Mouse (Mus musculus) stomach, embryonic 15.5 days (tissue): ENCODE measurements at regions not wholly inside any gene's neighbourhood (a gene's known extent, or its start where the extent isn't known, plus 50 kb on each side); places are given as distances from the start of the nearest gene placed in this dataset.

ENCODE experiments used
- ATAC-seq: fragments of 200-750 bp; cut with Nextera tagmentation; 2 replicates; pipeline ENCODE4 v1.8.0; 2017; ENCODE audit warnings: low read depth, moderate number of reproducible peaks, moderate TSS enrichment; ENCODE audit not compliant: insufficient read depth, low FRiP score
- H3K27ac ChIP-seq: fragments of 300-500 bp; sonication (generic); 2 replicates; pipeline ENCODE4 v1.5.1; 2015; ENCODE audit warnings: mild to moderate bottlenecking, inconsistent platforms
- H3K27me3 ChIP-seq: fragments of 300-500 bp; sonication (generic); replicated peaks from 2 replicates; pipeline ENCODE4 v1.6.1; 2015; ENCODE audit warnings: inconsistent platforms
- H3K36me3 ChIP-seq: fragments of 300-500 bp; sonication (generic); 2 replicates; pipeline ENCODE4 v1.6.1; 2015; ENCODE audit warnings: inconsistent platforms
- H3K4me1 ChIP-seq: fragments of 300-500 bp; sonication (generic); 2 replicates; pipeline ENCODE4 v1.6.1; 2015; ENCODE audit warnings: inconsistent platforms
- H3K4me2 ChIP-seq: fragments of 300-500 bp; sonication (generic); 2 replicates; pipeline ENCODE4 v1.6.1; 2015; ENCODE audit warnings: mild to moderate bottlenecking, inconsistent platforms
- H3K4me3 ChIP-seq: fragments of 300-500 bp; sonication (generic); replicated peaks from 2 replicates; pipeline ENCODE4 v1.5.1; 2015; ENCODE audit warnings: inconsistent platforms
- H3K9ac ChIP-seq: fragments of 300-500 bp; sonication (generic); 2 replicates; pipeline ENCODE4 v1.6.1; 2015; ENCODE audit warnings: inconsistent platforms
- H3K9me3 ChIP-seq: fragments of 300-500 bp; sonication (generic); 2 replicates; pipeline ENCODE4 v1.6.1; 2016; ENCODE audit warnings: inconsistent platforms
- WGBS: fragments of 180-500 bp; shearing (Covaris S2); methylation state at CpG from one replicate; pipeline ENCODE4 v1.1.7; 2015; 5-methylcytosine and 5-hydroxymethylcytosine counted together

GRCm38 (mm10) chr13:111982796-111983460, 174.1 kb upstream of the Map3k1 start:
- peak; percentile 79 for ATAC-seq
- no peaks in the 10 kb centered on the region for H3K27me3 ChIP-seq
- H3K36me3 ChIP-seq, result no peaks in the 10 kb centered on the region
- peaks cover 20% of the 10 kb centered on the region for H3K4me1 ChIP-seq
- WGBS, result 64% methylated on average over 6 of the region's 6 CpGs
- H3K4me3 ChIP-seq, result no peak overlapping the region
- no peak overlapping the region for H3K9ac ChIP-seq
- H3K4me2 ChIP-seq, result no peak overlapping the region
- no peaks in the 10 kb centered on the region for H3K9me3 ChIP-seq
- H3K27ac ChIP-seq, result 0 out of 2 replicates have a peak overlapping the region, but pooled peaks have one; percentile 11

- ATAC-seq, result peak; percentile 33; the same call in 1 of the 2 replicates
- Histone ChIP-seq H3K27me3 (no peaks in the 10 kb centered on the region), H3K4me3 (no peak overlapping the region), H3K4me1 (peaks cover 11% of the 10 kb centered on the region), H3K36me3 (no peaks in the 10 kb centered on the region), H3K4me2 (no peak overlapping the region), H3K9me3 (no peaks in the 10 kb centered on the region), H3K27ac (no peak overlapping the region), H3K9ac (no peak overlapping the region)
- WGBS, result 46% methylated on average over 10 of the region's 10 CpGs
Measured at GRCm38 (mm10) chr13:111984081-111984574, 175.3 kb upstream of the Map3k1 start.

- Histone ChIP-seq H3K9me3 (no peaks in the 10 kb centered on the region), H3K36me3 (no peaks in the 10 kb centered on the region), H3K4me3 (no peak overlapping the region), H3K9ac (no peak overlapping the region), H3K27ac (no peak overlapping the region), H3K4me2 (no peak overlapping the region), H3K4me1 (no peaks in the 10 kb centered on the region), H3K27me3 (no peaks in the 10 kb centered on the region)
- ATAC-seq, result no peak
- 87% methylated on average over 5 of the region's 5 CpGs for WGBS
Measured at GRCm38 (mm10) chr13:111985406-111985805, 176.6 kb upstream of the Map3k1 start.

- H3K9me3 ChIP-seq, result no peaks in the 10 kb centered on the region
- H3K4me2 ChIP-seq, result no peak overlapping the region
- no peak overlapping the region for H3K9ac ChIP-seq
- no peak overlapping the region for H3K27ac ChIP-seq
- 80% methylated on average over 15 of the region's 15 CpGs for WGBS
- no peak overlapping the region for H3K4me3 ChIP-seq
- H3K36me3 ChIP-seq, result no peaks in the 10 kb centered on the region
- H3K4me1 ChIP-seq, result no peaks in the 10 kb centered on the region
- H3K27me3 ChIP-seq, result no peaks in the 10 kb centered on the region
- no peak for ATAC-seq
Measured at GRCm38 (mm10) chr13:111986681-111987080, 177.9 kb upstream of the Map3k1 start.

- Histone ChIP-seq H3K4me3 (no peak overlapping the region), H3K9me3 (no peaks in the 10 kb centered on the region), H3K4me2 (no peak overlapping the region), H3K4me1 (no peaks in the 10 kb centered on the region), H3K9ac (no peak overlapping the region), H3K27ac (no peak overlapping the region), H3K27me3 (no peaks in the 10 kb centered on the region), H3K36me3 (no peaks in the 10 kb centered on the region)
- WGBS, result 85% methylated on average over 3 of the region's 3 CpGs
- no peak for ATAC-seq
Measured at GRCm38 (mm10) chr13:111987420-111987819, 178.6 kb upstream of the Map3k1 start.

- ATAC-seq, result no peak
- 37% methylated on average over 11 of the region's 11 CpGs for WGBS
- Histone ChIP-seq H3K4me2 (no peak overlapping the region), H3K36me3 (no peaks in the 10 kb centered on the region), H3K4me3 (no peak overlapping the region), H3K4me1 (no peaks in the 10 kb centered on the region), H3K27me3 (no peaks in the 10 kb centered on the region), H3K27ac (no peak overlapping the region), H3K9ac (no peak overlapping the region), H3K9me3 (no peaks in the 10 kb centered on the region)
Measured at GRCm38 (mm10) chr13:111990913-111991534, 182.2 kb upstream of the Map3k1 start.

- no peaks in the 10 kb centered on the region for H3K4me1 ChIP-seq
- no peaks in the 10 kb centered on the region for H3K27me3 ChIP-seq
- H3K27ac ChIP-seq, result no peak overlapping the region
- H3K9ac ChIP-seq, result no peak overlapping the region
- WGBS, result 77% methylated on average over 9 of the region's 9 CpGs
- ATAC-seq, result no peak
- H3K36me3 ChIP-seq, result no peaks in the 10 kb centered on the region
- H3K4me3 ChIP-seq, result no peak overlapping the region
- H3K4me2 ChIP-seq, result no peak overlapping the region
- H3K9me3 ChIP-seq, result no peaks in the 10 kb centered on the region
Measured at GRCm38 (mm10) chr13:111992075-111992847, 183.5 kb upstream of the Map3k1 start.

GRCm38 (mm10) chr13:111994862-111995490, 186.2 kb upstream of the Map3k1 start:
- H3K27me3 ChIP-seq, result no peaks in the 10 kb centered on the region
- no peak overlapping the region for H3K4me2 ChIP-seq
- H3K36me3 ChIP-seq, result no peaks in the 10 kb centered on the region
- no peak overlapping the region for H3K9ac ChIP-seq
- 83% methylated on average over 5 of the region's 5 CpGs for WGBS
- H3K4me3 ChIP-seq, result no peak overlapping the region
- H3K9me3 ChIP-seq, result no peaks in the 10 kb centered on the region
- H3K27ac ChIP-seq, result no peak overlapping the region
- no peak for ATAC-seq
- H3K4me1 ChIP-seq, result no peaks in the 10 kb centered on the region

GRCm38 (mm10) chr13:111995716-111996115, 186.9 kb upstream of the Map3k1 start:
- WGBS, result 63% methylated on average over 6 of the region's 6 CpGs
- Histone ChIP-seq H3K27ac (no peak overlapping the region), H3K9me3 (no peaks in the 10 kb centered on the region), H3K4me1 (no peaks in the 10 kb centered on the region), H3K4me2 (no peak overlapping the region), H3K36me3 (no peaks in the 10 kb centered on the region), H3K4me3 (no peak overlapping the region), H3K27me3 (no peaks in the 10 kb centered on the region), H3K9ac (no peak overlapping the region)
- no peak for ATAC-seq

- no peak for ATAC-seq
- Histone ChIP-seq H3K9ac (no peak overlapping the region), H3K4me3 (no peak overlapping the region), H3K4me2 (no peak overlapping the region), H3K36me3 (no peaks in the 10 kb centered on the region), H3K27ac (no peak overlapping the region), H3K4me1 (peaks cover 9% of the 10 kb centered on the region), H3K27me3 (no peaks in the 10 kb centered on the region), H3K9me3 (no peaks in the 10 kb centered on the region)
- 65% methylated on average over 11 of the region's 11 CpGs for WGBS
Measured at GRCm38 (mm10) chr13:111996910-111997309, 188.1 kb upstream of the Map3k1 start.

- H3K4me2 ChIP-seq, result no peak overlapping the region
- no peaks in the 10 kb centered on the region for H3K27me3 ChIP-seq
- no peaks in the 10 kb centered on the region for H3K36me3 ChIP-seq
- H3K4me1 ChIP-seq, result peaks cover 19% of the 10 kb centered on the region
- no peak overlapping the region for H3K9ac ChIP-seq
- ATAC-seq, result no peak
- no peak overlapping the region for H3K27ac ChIP-seq
- no peak overlapping the region for H3K4me3 ChIP-seq
- 84% methylated on average over 11 of the region's 11 CpGs for WGBS
- no peaks in the 10 kb centered on the region for H3K9me3 ChIP-seq
Measured at GRCm38 (mm10) chr13:111997980-111998945, 189.5 kb upstream of the Map3k1 start.
